Mouse (Mus musculus): ENCODE data around the gene Nisch. TPM values are rescaled to one million over a fixed set of nuclear protein-coding genes. Genes with fewer than 3 reads are reported as not detected.

Nisch gene
- polyA plus RNA-seq, 1 experiment from 2014 or later = 407 TPM

DNA sequence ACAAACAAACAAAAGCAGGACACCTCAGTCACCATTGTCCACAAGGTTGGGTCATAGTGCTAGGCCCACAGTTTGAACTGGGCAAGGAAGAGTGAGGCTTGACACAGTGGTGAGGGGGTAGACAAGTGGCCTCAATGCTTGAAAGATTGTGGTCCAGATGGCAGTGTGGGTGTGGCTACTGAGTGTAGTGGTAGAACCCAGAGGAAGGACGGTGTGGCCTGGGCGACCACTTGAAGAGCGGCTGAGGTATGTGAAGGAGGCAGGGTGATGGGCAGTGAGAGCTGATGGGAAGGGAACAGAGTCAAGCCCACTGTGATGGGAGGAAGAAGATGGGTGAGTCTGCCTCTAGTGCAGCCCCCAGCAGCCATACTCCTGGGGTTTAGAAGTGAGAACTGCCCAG is 2.1 kb downstream of the Nisch start:
- H3K9me3 ChIP-seq (replicated peaks) = no peaks in the 10 kb centered on the region
- no peaks in the 10 kb centered on the region for H3K27me3 ChIP-seq
- H3K9ac ChIP-seq = no peak overlapping the region
- peaks cover 30% of the 10 kb centered on the region for H3K4me1 ChIP-seq
- no peak overlapping the region for H3K27ac ChIP-seq (replicated peaks)
- ATAC-seq (ENCODE audit: insufficient number of reproducible peaks, low FRiP score, low TSS enrichment, low read depth) = no peak
- no peak overlapping the region for H3K4me2 ChIP-seq (replicated peaks)
- no peak overlapping the region for H3K4me3 ChIP-seq (replicated peaks)
- no peaks in the 10 kb centered on the region for H3K36me3 ChIP-seq
- 85% methylated on average over 3 of the region's 3 CpGs for WGBS

- H3K36me3 ChIP-seq = no peaks in the 10 kb centered on the region
- H3K27me3 ChIP-seq = no peaks in the 10 kb centered on the region
- no peaks in the 10 kb centered on the region for H3K9me3 ChIP-seq (replicated peaks)
- H3K4me1 ChIP-seq = peaks cover 30% of the 10 kb centered on the region
- H3K27ac ChIP-seq (replicated peaks) = no peak overlapping the region; the same call in 1 of the 2 replicates
- ATAC-seq (ENCODE audit: insufficient number of reproducible peaks, low FRiP score, low TSS enrichment, low read depth) = no peak
- no peak overlapping the region for H3K9ac ChIP-seq
- WGBS = 59% methylated on average over 8 of the region's 8 CpGs
- H3K4me3 ChIP-seq (replicated peaks) = no peak overlapping the region
- no peak overlapping the region for H3K4me2 ChIP-seq (replicated peaks)
Measured at GRCm38 (mm10) chr14:31213868-31214267, 2.9 kb downstream of the Nisch start.

DNA sequence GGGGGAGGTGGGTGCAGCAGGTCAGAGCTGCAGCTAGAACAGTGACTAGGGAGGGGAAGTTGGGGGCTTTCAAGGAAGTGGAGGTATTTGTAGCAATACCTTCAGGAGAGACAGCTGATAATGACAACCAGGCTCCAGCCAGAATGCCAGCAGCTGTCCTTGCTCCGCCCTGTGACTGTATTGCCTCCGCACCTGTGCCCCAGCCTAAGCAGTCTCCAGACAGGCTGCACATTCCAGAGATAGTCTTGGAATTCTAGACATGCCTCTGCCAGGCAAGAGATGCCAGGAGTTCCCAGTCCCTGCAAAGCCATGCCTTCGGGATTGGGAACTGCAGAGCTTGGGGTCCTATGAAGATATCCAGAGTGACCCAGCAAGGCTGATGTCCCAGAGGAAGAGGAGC is 4.2 kb downstream of the Nisch start:
- Histone ChIP-seq H3K9me3 (replicated peaks) (no peaks in the 10 kb centered on the region), H3K27me3 (no peaks in the 10 kb centered on the region), H3K27ac (replicated peaks) (0 out of 2 replicates have a peak overlapping the region, but pooled peaks have one; percentile 34), H3K9ac (no peak overlapping the region), H3K4me2 (replicated peaks) (no peak overlapping the region), H3K36me3 (no peaks in the 10 kb centered on the region), H3K4me1 (peaks cover 25% of the 10 kb centered on the region), H3K4me3 (replicated peaks) (no peak overlapping the region)
- WGBS = 64% methylated on average over 3 of the region's 3 CpGs
- ATAC-seq (ENCODE audit: insufficient number of reproducible peaks, low FRiP score, low TSS enrichment, low read depth) = no peak

DNA sequence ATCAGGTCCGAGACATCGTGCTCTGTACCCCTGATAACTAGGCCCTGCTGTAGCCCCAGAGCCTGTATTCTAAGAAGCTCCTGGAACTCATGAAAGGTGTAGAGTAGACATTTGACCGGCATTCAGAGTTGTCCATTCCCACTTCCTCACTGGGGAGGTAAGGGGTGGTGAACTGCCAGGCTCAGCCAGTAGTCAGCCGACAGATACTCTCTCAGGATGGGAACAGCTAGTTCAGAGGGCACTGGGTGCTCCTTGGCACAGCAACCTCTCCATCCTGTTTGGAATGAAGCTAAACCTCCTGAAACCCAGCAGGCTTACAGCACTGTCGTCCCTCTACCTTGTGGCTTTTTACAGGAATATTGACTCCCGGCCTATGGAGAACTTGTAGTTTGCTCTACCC is 4.9 kb downstream of the Nisch start:
- 89% methylated on average over 6 of the region's 6 CpGs for WGBS
- no peaks in the 10 kb centered on the region for H3K9me3 ChIP-seq (replicated peaks)
- no peak for ATAC-seq (ENCODE audit: insufficient number of reproducible peaks, low FRiP score, low TSS enrichment, low read depth)
- no peak overlapping the region for H3K4me2 ChIP-seq (replicated peaks)
- no peaks in the 10 kb centered on the region for H3K27me3 ChIP-seq
- no peak overlapping the region for H3K9ac ChIP-seq
- peaks cover 27% of the 10 kb centered on the region for H3K4me1 ChIP-seq
- H3K36me3 ChIP-seq = no peaks in the 10 kb centered on the region
- no peak overlapping the region for H3K4me3 ChIP-seq (replicated peaks)
- no peak overlapping the region for H3K27ac ChIP-seq (replicated peaks)

- Histone ChIP-seq H3K27me3 (no peaks in the 10 kb centered on the region), H3K4me2 (replicated peaks) (no peak overlapping the region), H3K4me3 (replicated peaks) (no peak overlapping the region), H3K4me1 (peaks cover 37% of the 10 kb centered on the region), H3K9ac (no peak overlapping the region), H3K27ac (replicated peaks) (no peak overlapping the region), H3K36me3 (peaks cover 2% of the 10 kb centered on the region), H3K9me3 (replicated peaks) (no peaks in the 10 kb centered on the region)
- ATAC-seq (ENCODE audit: insufficient number of reproducible peaks, low FRiP score, low TSS enrichment, low read depth) = no peak
- 67% methylated on average over 4 of the region's 4 CpGs for WGBS
Measured at GRCm38 (mm10) chr14:31209133-31209557, 7.6 kb downstream of the Nisch start.

DNA sequence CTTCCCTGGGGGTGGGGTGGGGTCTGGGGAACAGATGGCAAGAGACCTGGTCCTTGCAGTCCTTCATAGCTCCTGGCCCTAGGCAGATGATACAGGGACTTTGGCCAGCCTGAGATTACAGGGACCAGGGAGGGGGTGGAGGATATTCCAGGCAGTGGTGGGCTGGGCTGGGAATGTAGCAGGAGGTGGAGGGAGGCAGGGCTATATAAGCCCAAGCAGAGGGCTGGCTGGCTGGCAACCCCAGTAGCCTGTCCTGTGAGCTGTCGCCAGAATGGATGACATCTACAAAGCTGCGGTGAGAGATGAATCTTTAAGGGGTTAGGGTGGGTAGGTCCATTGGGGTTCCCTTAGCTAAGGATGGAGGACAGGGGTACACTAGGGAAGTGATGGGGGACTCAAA is 8.7 kb downstream of the Nisch start, which contains the start of gene Tnnc1:
TSS of gene Tnnc1 (plus strand) at position 229 of the 400 bp plus-strand sequence.
- WGBS = 75% methylated on average over 2 of the region's 2 CpGs
- peak within 1 kb of the TSS; percentile 86 for H3K4me2 ChIP-seq (replicated peaks)
- peak within 1 kb of the TSS; percentile 94; the same call in 1 of the 2 replicates for H3K27ac ChIP-seq (replicated peaks)
- peak within 1 kb of the TSS; percentile 78; the same call in 1 of the 2 replicates for H3K4me3 ChIP-seq (replicated peaks)
- ATAC-seq (ENCODE audit: insufficient number of reproducible peaks, low FRiP score, low TSS enrichment, low read depth) = no peak
- peak within 1 kb of the TSS; percentile 53; the same call in 1 of the 2 replicates for H3K9ac ChIP-seq
- peaks cover 33% of the 10 kb centered on the region for H3K4me1 ChIP-seq
- H3K36me3 ChIP-seq = peaks cover 12% of the 10 kb centered on the region
- no peaks in the 10 kb centered on the region for H3K27me3 ChIP-seq
- no peaks in the 10 kb centered on the region for H3K9me3 ChIP-seq (replicated peaks)

- H3K4me3 ChIP-seq (replicated peaks) = peak overlapping the region; percentile 78
- H3K27ac ChIP-seq (replicated peaks) = peak overlapping the region; percentile 94
- H3K9ac ChIP-seq = peak overlapping the region; percentile 53
- 80% methylated on average over 13 of the region's 13 CpGs for WGBS
- no peaks in the 10 kb centered on the region for H3K27me3 ChIP-seq
- peaks cover 21% of the 10 kb centered on the region for H3K36me3 ChIP-seq
- ATAC-seq (ENCODE audit: insufficient number of reproducible peaks, low FRiP score, low TSS enrichment, low read depth) = no peak
- peaks cover 25% of the 10 kb centered on the region for H3K4me1 ChIP-seq
- H3K9me3 ChIP-seq (replicated peaks) = no peaks in the 10 kb centered on the region
- peak overlapping the region; percentile 86 for H3K4me2 ChIP-seq (replicated peaks)
Measured at GRCm38 (mm10) chr14:31207070-31207830, 9.5 kb downstream of the Nisch start.

GRCm38 (mm10) chr14:31206472-31206981 is 10.2 kb downstream of the Nisch start:
- Histone ChIP-seq H3K9ac (peak overlapping the region; percentile 80), H3K4me1 (peaks cover 24% of the 10 kb centered on the region), H3K4me2 (replicated peaks) (peak overlapping the region; percentile 86), H3K9me3 (replicated peaks) (no peaks in the 10 kb centered on the region), H3K4me3 (replicated peaks) (peak overlapping the region; percentile 78), H3K36me3 (peaks cover 28% of the 10 kb centered on the region), H3K27me3 (no peaks in the 10 kb centered on the region), H3K27ac (replicated peaks) (peak overlapping the region; percentile 94)
- WGBS = under 1% methylated on average over 47 of the region's 48 CpGs
- ATAC-seq (ENCODE audit: insufficient number of reproducible peaks, low FRiP score, low TSS enrichment, low read depth) = peak; percentile 80

- WGBS = under 1% methylated on average over 39 of the region's 39 CpGs
Measured at GRCm38 (mm10) chr14:31205562-31206467, 10.9 kb downstream of the Nisch start.

DNA sequence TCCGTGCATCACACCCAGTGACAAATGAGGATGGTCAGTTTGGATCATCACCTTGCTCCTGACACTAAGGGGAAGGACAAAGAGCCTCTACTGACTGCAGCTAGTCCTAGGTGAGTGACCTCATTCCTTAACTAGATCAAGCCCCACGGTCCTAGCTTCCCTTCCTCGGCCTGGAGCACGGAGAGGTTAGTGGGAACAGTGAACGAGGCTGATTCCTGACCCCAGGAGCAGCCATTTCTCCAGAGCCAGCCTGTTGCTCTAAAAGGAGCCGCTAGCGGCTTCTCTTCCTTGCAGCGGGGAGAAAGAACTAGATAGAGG is 11.5 kb downstream of the Nisch start:
- peaks cover 29% of the 10 kb centered on the region for H3K4me1 ChIP-seq
- peak overlapping the region; percentile 80 for H3K9ac ChIP-seq
- H3K4me3 ChIP-seq (replicated peaks) = peak overlapping the region; percentile 78
- peak overlapping the region; percentile 94 for H3K27ac ChIP-seq (replicated peaks)
- no peak for ATAC-seq (ENCODE audit: insufficient number of reproducible peaks, low FRiP score, low TSS enrichment, low read depth)
- no peaks in the 10 kb centered on the region for H3K9me3 ChIP-seq (replicated peaks)
- no peaks in the 10 kb centered on the region for H3K27me3 ChIP-seq
- peaks cover 39% of the 10 kb centered on the region for H3K36me3 ChIP-seq
- peak overlapping the region; percentile 86 for H3K4me2 ChIP-seq (replicated peaks)
- WGBS = 10% methylated on average over 8 of the region's 8 CpGs

More at GRCm38 (mm10) chr14:31205562-31206467, 10.9 kb downstream of the Nisch start:
- H3K4me1 ChIP-seq = peaks cover 24% of the 10 kb centered on the region
- H3K9ac ChIP-seq = peak overlapping the region; percentile 80
- peak; percentile 63 for ATAC-seq (ENCODE audit: insufficient number of reproducible peaks, low FRiP score, low TSS enrichment, low read depth)
- H3K27ac ChIP-seq (replicated peaks) = peak overlapping the region; percentile 94
- peaks cover 33% of the 10 kb centered on the region for H3K36me3 ChIP-seq
- H3K9me3 ChIP-seq (replicated peaks) = no peaks in the 10 kb centered on the region
- peak overlapping the region; percentile 78 for H3K4me3 ChIP-seq (replicated peaks)
- H3K27me3 ChIP-seq = no peaks in the 10 kb centered on the region
- H3K4me2 ChIP-seq (replicated peaks) = peak overlapping the region; percentile 86

DNA sequence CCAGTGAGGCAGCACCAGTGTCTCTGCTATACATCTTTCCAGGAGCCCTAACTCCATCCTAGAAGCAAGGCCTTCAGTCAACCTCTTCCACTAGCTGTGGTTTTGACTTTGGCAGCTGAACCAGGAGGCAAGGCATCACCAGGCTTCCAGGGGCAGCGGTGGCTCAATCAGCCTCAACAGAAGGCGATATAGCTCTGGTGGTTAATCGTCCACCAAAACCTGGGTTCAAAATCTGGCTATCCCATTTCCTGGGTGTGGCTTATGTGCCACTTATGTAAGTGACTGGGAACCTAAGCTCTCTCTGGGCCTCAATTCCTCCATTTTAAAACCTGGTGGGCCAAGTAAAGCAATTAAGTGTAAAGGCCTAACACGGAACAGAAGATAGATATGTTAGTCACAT is 11.9 kb downstream of the Nisch start:
- 63% methylated on average over 4 of the region's 4 CpGs for WGBS
- H3K36me3 ChIP-seq = peaks cover 43% of the 10 kb centered on the region
- no peaks in the 10 kb centered on the region for H3K9me3 ChIP-seq (replicated peaks)
- H3K27ac ChIP-seq (replicated peaks) = peak overlapping the region; percentile 94
- H3K4me2 ChIP-seq (replicated peaks) = peak overlapping the region; percentile 86
- peak overlapping the region; percentile 78 for H3K4me3 ChIP-seq (replicated peaks)
- no peaks in the 10 kb centered on the region for H3K27me3 ChIP-seq
- ATAC-seq (ENCODE audit: insufficient number of reproducible peaks, low FRiP score, low TSS enrichment, low read depth) = no peak
- H3K4me1 ChIP-seq = peaks cover 32% of the 10 kb centered on the region
- H3K9ac ChIP-seq = peak overlapping the region; percentile 80

Measured in embryonic facial prominence, embryonic 15.5 days (tissue).